Mouse (Mus musculus): ENCODE results near the gene Lamtor3. TPM values are rescaled to one million over a fixed set of nuclear protein-coding genes. Genes with fewer than 3 reads are reported as not detected.

Gene Lamtor3
- polyA plus RNA-seq, 1 experiment from 2014 or later: 87.3 TPM

- Histone ChIP-seq H3K36me3 (no peaks in the 10 kb centered on the region), H3K27me3 (ENCODE audit: low read depth, poor library complexity, severe bottlenecking) (no peaks in the 10 kb centered on the region), H3K9me3 (replicated peaks) (no peaks in the 10 kb centered on the region), H3K27ac (no peak overlapping the region), H3K4me1 (peaks cover 16% of the 10 kb centered on the region), H3K4me3 (no peak overlapping the region)
- 97% methylated on average over 7 of the region's 7 CpGs for WGBS
- no peak for DNase-seq (ENCODE audit: low spot score)
Measured at GRCm38 (mm10) chr3:137972989-137973388, 54.7 kb downstream of the Lamtor3 start.

DNA sequence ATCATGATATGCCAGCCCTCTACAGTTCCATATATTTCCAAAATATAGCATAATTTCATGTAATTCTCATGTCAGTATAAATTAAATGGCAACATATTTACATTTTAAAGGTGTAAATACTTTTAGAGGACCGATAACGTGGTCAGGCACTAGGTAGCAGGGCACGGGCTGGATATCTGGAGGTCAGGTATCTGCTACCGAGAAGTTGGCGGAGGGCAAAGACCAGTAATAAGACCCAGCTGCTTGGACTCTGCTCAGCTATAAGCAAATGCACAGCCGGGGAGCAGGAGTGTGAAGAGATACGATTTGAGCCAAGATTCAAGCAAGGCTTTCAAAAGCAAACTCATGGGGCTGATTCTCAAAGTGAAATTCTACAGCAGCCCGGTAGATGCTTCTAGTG is 56.0 kb downstream of the Lamtor3 start:
- WGBS: 74% methylated on average over 8 of the region's 8 CpGs
- DNase-seq (ENCODE audit: low spot score): no peak
- H3K9me3 ChIP-seq (replicated peaks): no peaks in the 10 kb centered on the region
- H3K36me3 ChIP-seq: no peaks in the 10 kb centered on the region
- H3K27ac ChIP-seq: no peak overlapping the region
- no peak overlapping the region for H3K4me3 ChIP-seq
- H3K27me3 ChIP-seq (ENCODE audit: low read depth, poor library complexity, severe bottlenecking): no peaks in the 10 kb centered on the region
- H3K4me1 ChIP-seq: peaks cover 16% of the 10 kb centered on the region

DNA sequence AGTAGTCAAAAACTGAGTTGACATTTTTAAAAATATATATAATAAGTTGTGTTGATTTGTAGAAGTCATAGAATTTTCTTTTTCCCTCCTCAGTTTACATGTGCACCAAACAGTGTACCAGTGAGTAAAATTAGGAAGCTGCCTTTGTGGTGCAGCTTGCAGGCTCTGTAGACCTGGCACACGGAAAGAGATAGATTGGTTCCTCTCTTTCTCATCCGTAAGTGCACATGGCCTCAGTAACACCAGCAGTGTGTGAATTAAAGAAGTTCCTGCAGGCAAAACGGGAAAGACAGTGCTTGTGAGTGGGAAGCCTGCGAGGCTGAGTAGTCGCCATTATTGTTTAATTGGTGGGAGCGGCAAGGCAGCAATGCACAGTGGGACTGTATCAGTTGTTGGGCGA is 57.1 kb downstream of the Lamtor3 start:
- WGBS: 91% methylated on average over 7 of the region's 7 CpGs
- no peak for DNase-seq (ENCODE audit: low spot score)
- Histone ChIP-seq H3K36me3 (no peaks in the 10 kb centered on the region), H3K27ac (no peak overlapping the region), H3K9me3 (replicated peaks) (no peaks in the 10 kb centered on the region), H3K4me3 (no peak overlapping the region), H3K27me3 (ENCODE audit: low read depth, poor library complexity, severe bottlenecking) (no peaks in the 10 kb centered on the region), H3K4me1 (peaks cover 16% of the 10 kb centered on the region)

DNA sequence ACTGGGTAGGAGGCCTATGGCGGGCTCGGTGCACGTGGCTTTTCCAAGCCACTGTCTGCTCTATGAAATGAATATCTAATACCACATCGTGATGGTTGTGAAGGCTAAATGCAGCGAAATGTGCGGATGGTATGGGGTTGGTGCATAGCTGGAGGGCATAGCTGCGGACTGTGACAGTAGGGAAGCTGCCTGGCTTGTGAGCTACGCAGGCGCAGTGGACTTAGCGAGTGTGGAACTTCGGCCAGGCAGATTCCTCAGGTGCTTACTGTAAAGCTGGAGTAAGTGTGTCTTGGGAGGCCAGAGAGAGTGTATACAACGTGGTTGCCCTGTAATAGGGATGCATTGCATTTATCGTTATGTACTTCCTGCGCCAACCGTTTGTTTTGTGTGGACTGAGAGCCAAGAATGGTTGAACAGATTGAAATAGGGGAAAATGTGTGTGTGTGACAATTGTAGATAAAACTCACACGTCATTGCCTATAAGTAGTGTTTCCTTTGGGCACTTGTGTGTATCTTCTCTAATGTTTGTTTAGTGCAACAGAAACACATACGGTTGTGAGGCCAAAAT is 57.6 kb downstream of the Lamtor3 start:
- Histone ChIP-seq H3K4me3 (no peak overlapping the region), H3K27me3 (ENCODE audit: low read depth, poor library complexity, severe bottlenecking) (no peaks in the 10 kb centered on the region), H3K4me1 (peaks cover 18% of the 10 kb centered on the region), H3K27ac (no peak overlapping the region), H3K36me3 (no peaks in the 10 kb centered on the region), H3K9me3 (replicated peaks) (no peaks in the 10 kb centered on the region)
- DNase-seq (ENCODE audit: low spot score): no peak
- 90% methylated on average over 17 of the region's 17 CpGs for WGBS

DNA sequence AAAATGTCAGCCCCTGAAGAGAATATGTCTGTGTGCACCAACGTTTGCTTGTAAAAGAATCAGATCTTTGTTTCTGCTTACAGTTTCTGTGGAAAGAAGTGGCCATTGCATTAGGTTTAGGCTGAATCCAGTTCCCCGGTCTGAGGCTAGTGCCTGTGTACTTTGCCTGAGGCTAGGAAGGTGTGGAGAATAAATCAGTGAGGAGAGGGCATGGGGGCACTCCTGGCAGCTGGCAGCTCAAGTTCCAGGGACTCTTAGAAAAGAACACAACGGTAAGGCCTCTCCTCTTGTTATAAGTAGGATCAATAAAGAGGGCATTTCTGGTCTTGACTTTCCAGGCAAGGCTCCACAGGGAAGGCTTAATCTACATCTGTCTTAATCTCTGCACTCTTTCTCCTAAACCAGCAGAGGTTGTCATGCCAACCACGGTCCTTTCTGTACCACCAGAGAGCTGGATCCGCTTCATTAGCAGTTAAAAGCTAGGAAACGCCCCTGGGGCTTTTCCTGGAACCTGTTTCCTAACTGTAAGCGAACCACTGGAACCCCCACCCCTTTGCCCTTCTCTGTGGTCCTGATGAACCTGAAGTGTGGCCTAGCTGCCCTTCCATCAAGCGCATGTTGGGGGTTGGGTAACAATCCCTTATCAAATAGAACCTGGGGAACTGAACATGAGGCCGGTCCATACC is 58.8 kb downstream of the Lamtor3 start:
- Histone ChIP-seq H3K9me3 (replicated peaks) (no peaks in the 10 kb centered on the region), H3K4me3 (no peak overlapping the region), H3K36me3 (no peaks in the 10 kb centered on the region), H3K27me3 (ENCODE audit: low read depth, poor library complexity, severe bottlenecking) (no peaks in the 10 kb centered on the region), H3K27ac (peak overlapping the region; percentile 30; the same call in 1 of the 2 replicates), H3K4me1 (peaks cover 25% of the 10 kb centered on the region)
- peak; percentile 44 for DNase-seq (ENCODE audit: low spot score)
- WGBS: 40% methylated on average over 9 of the region's 9 CpGs

DNA sequence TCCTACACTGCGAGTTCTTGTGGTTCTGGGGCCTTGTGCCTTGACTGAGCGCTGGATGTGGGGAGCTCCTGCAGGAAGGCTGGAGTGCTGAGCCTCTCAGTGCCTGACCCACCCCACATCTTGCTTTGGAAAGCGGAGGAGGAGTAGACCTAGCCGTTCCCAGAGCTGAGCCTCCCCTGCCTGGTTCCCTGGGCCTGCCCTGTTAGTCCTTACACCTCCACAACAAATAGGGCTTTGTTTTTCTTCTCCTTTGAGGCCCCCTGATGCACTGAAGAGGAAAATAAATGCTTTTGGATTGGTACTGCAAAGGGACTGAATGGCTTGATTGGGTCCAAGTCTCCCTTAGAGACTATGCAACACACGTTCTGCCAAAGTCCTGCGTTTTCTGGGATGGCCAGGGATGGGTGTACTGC is 59.3 kb downstream of the Lamtor3 start:
- no peak for DNase-seq (ENCODE audit: low spot score)
- Histone ChIP-seq H3K36me3 (no peaks in the 10 kb centered on the region), H3K4me1 (peaks cover 25% of the 10 kb centered on the region), H3K27ac (no peak overlapping the region), H3K27me3 (ENCODE audit: low read depth, poor library complexity, severe bottlenecking) (no peaks in the 10 kb centered on the region), H3K9me3 (replicated peaks) (no peaks in the 10 kb centered on the region), H3K4me3 (no peak overlapping the region)
- WGBS: 42% methylated on average over 6 of the region's 6 CpGs

GRCm38 (mm10) chr3:137978233-137978632 is 59.9 kb downstream of the Lamtor3 start:
- no peak overlapping the region for H3K4me3 ChIP-seq
- H3K27ac ChIP-seq: no peak overlapping the region

More at GRCm38 (mm10) chr3:137978233-137978632, 59.9 kb downstream of the Lamtor3 start:
- H3K4me1 ChIP-seq: peaks cover 25% of the 10 kb centered on the region
- no peaks in the 10 kb centered on the region for H3K9me3 ChIP-seq (replicated peaks)
- 83% methylated on average over 5 of the region's 5 CpGs for WGBS
- DNase-seq (ENCODE audit: low spot score): no peak
- no peaks in the 10 kb centered on the region for H3K36me3 ChIP-seq
- no peaks in the 10 kb centered on the region for H3K27me3 ChIP-seq (ENCODE audit: low read depth, poor library complexity, severe bottlenecking)

Other genes starting within 250 kb of the Lamtor3 start
- gene Gm21962, start 247.0 kb upstream of the Lamtor3 start, polyA plus RNA-seq (2016; fragmentation: Nextera tagmentation; extraction: Ambion mirVana): not detected in 2 replicates
- gene H2afz, start 54.0 kb upstream of the Lamtor3 start, polyA plus RNA-seq (2016; fragmentation: Nextera tagmentation; extraction: Ambion mirVana): 3,221 and 3,431 TPM in 2 replicates
- 6.8 TPM in 2 replicates for gene Dnajb14, start 50.8 kb upstream of the Lamtor3 start, polyA plus RNA-seq (2016; fragmentation: Nextera tagmentation; extraction: Ambion mirVana)
- 1.7 and 1.9 TPM in 2 replicates for gene Dapp1, start 63.0 kb downstream of the Lamtor3 start, polyA plus RNA-seq (2016; fragmentation: Nextera tagmentation; extraction: Ambion mirVana)
- 0.06 and 0.15 TPM in 2 replicates for gene 1110002E22Rik, start 146.5 kb downstream of the Lamtor3 start, polyA plus RNA-seq (2016; fragmentation: Nextera tagmentation; extraction: Ambion mirVana)
- not detected in 2 replicates for gene Gm5105, start 148.9 kb downstream of the Lamtor3 start, polyA plus RNA-seq (2016; fragmentation: Nextera tagmentation; extraction: Ambion mirVana)
- gene Trmt10a, start 224.9 kb downstream of the Lamtor3 start, polyA plus RNA-seq (2016; fragmentation: Nextera tagmentation; extraction: Ambion mirVana): 16.0 and 17.1 TPM in 2 replicates
- gene Mttp, start 226.5 kb downstream of the Lamtor3 start, polyA plus RNA-seq (2016; fragmentation: Nextera tagmentation; extraction: Ambion mirVana): 7.5 and 8.9 TPM in 2 replicates

All from limb, embryonic 10.5 days (tissue).